In the genomic region with DNA sequence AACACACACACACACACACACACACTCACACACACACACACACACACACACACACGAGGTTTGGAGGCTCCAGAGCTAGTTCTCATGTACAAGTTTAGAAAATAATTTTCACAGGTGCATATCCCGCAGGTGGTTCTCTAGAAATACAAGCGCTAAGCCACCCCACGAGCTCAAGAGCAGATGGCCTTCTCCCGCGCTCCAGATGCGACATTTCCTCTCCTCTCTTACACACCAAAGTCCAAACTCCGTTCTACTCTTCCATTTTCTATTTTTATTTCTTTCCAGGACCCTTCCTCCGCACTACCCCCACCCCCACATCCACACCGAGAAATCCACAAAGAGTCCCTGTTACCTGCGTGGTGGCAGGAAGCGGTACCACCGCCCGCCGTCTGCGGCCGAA, we compare ENCODE assay signal across 11 mouse cellular contexts. TPM values are rescaled to one million over a fixed set of nuclear protein-coding genes. Genes with fewer than 3 reads are reported as not detected.
DNase-seq lines count a peak whose midpoint lies in the region; ATAC-seq and TF ChIP-seq lines count a peak whose summit lies in the region.
"Had no signal": no experiment of that assay in that cellular context is flagged by ENCODE, and none has a peak within 500 bp of the region (broad histone marks: within the 10 kb centered on the region; RNA-seq: fewer than 3 reads in every experiment).

No protein-coding gene starts in this region.

- no peak for TF ChIP-seq CTCF in left cerebral cortex, adult 2 months (IDR thresholded peaks at IDR 0.05)

- intact Hi-C loops in left cerebral cortex, adult 2 months (cut with DNase I): no loop called here

- DNase-seq in left cerebral cortex, adult 2 months (ENCODE audit: extremely low spot score in 1 of 2, low spot score in 2 of 2): peak in 1 of 2 experiments; percentile 52
- DNase-seq in left cerebral cortex, adult 11 months (ENCODE audit: low spot score): no peak
- DNase-seq in embryonic facial prominence, embryonic 14.5 days (ENCODE audit: low spot score): no peak
- no peak for DNase-seq in hindbrain, embryonic 11.5 days (ENCODE audit: low spot score)
- peak; percentile 2 for DNase-seq in midbrain, embryonic 14.5 days
- DNase-seq in layer of hippocampus, postnatal 36 days: no peak
- DNase-seq in layer of hippocampus, postnatal 25 days (ENCODE audit: extremely low spot score in 1 of 2, low spot score in 1 of 2): no peak
- DNase-seq in gastrocnemius, adult 18-20 months (ENCODE audit: low spot score): no peak
- DNase-seq: cerebellum, adult 8-10 months; gastrocnemius, postnatal 25 days had no signal

- ATAC-seq in embryonic facial prominence, embryonic 14.5 days (ENCODE audit: low read depth): no peak
- ATAC-seq in hindbrain, embryonic 11.5 days (ENCODE audit: low FRiP score): no peak; the same call in 1 of the 2 replicates
- ATAC-seq in midbrain, embryonic 14.5 days (ENCODE audit: low FRiP score, low TSS enrichment): no peak

- no peaks in the 10 kb centered on the region for H3K9me3 ChIP-seq in embryonic facial prominence, embryonic 14.5 days (ENCODE audit: control insufficient read depth, low read length)
- H3K9me3 ChIP-seq in hindbrain, embryonic 11.5 days (ENCODE audit: control insufficient read depth, low read length): no peaks in the 10 kb centered on the region
- H3K9me3 ChIP-seq in midbrain, embryonic 14.5 days (ENCODE audit: control insufficient read depth, low read length): no peaks in the 10 kb centered on the region

- peak overlapping the region; percentile 29 for H3K4me3 ChIP-seq in left cerebral cortex, adult 2 months
- peak overlapping the region; percentile 29 for H3K4me3 ChIP-seq in embryonic facial prominence, embryonic 14.5 days (ENCODE audit: low read depth, low read length)
- H3K4me3 ChIP-seq in hindbrain, embryonic 11.5 days (ENCODE audit: low read depth, low read length): no peak overlapping the region
- H3K4me3 ChIP-seq in midbrain, embryonic 14.5 days (replicated peaks; ENCODE audit: low read depth, low read length): peak overlapping the region; percentile 30

- no peaks in the 10 kb centered on the region for H3K36me3 ChIP-seq in embryonic facial prominence, embryonic 14.5 days (ENCODE audit: control insufficient read depth, insufficient read depth, low read length)
- no peaks in the 10 kb centered on the region for H3K36me3 ChIP-seq in hindbrain, embryonic 11.5 days (ENCODE audit: control insufficient read depth, insufficient read depth, low read length)
- H3K36me3 ChIP-seq in midbrain, embryonic 14.5 days (ENCODE audit: control insufficient read depth, insufficient read depth, low read length): no peaks in the 10 kb centered on the region

- H3K27me3 ChIP-seq in embryonic facial prominence, embryonic 14.5 days (replicated peaks; ENCODE audit: control insufficient read depth, insufficient read depth, low read length): peaks cover 27% of the 10 kb centered on the region
- peaks cover 21% of the 10 kb centered on the region for H3K27me3 ChIP-seq in hindbrain, embryonic 11.5 days (ENCODE audit: control insufficient read depth, insufficient read depth, low read length)
- H3K27me3 ChIP-seq in midbrain, embryonic 14.5 days (ENCODE audit: control insufficient read depth, insufficient read depth, low read length): peaks cover 20% of the 10 kb centered on the region

- 48% methylated on average over 17 of the region's 17 CpGs for WGBS in embryonic facial prominence, embryonic 14.5 days
- WGBS in hindbrain, embryonic 11.5 days: 49% methylated on average over 17 of the region's 17 CpGs
- 45% methylated on average over 17 of the region's 17 CpGs for WGBS in midbrain, embryonic 14.5 days

- peak overlapping the region; percentile 58 for H3K4me2 ChIP-seq in embryonic facial prominence, embryonic 14.5 days (ENCODE audit: low read depth, low read length)
- peak overlapping the region; percentile 57; the same call in 1 of the 2 replicates for H3K4me2 ChIP-seq in hindbrain, embryonic 11.5 days (replicated peaks; ENCODE audit: low read depth, low read length)
- H3K4me2 ChIP-seq in midbrain, embryonic 14.5 days (ENCODE audit: low read length): peak overlapping the region; percentile 60

- H3K4me1 ChIP-seq in embryonic facial prominence, embryonic 14.5 days (ENCODE audit: control insufficient read depth, insufficient read depth, low read length): peaks cover 8% of the 10 kb centered on the region; the same call in 1 of the 2 replicates
- peaks cover 3% of the 10 kb centered on the region; the same call in 1 of the 2 replicates for H3K4me1 ChIP-seq in hindbrain, embryonic 11.5 days (replicated peaks; ENCODE audit: control insufficient read depth, insufficient read depth, low read length)
- peaks cover 12% of the 10 kb centered on the region for H3K4me1 ChIP-seq in midbrain, embryonic 14.5 days (ENCODE audit: control insufficient read depth, insufficient read depth, low read length)

- H3K9ac ChIP-seq in embryonic facial prominence, embryonic 14.5 days (ENCODE audit: low read depth, low read length): no peak overlapping the region
- H3K9ac ChIP-seq in hindbrain, embryonic 11.5 days (ENCODE audit: low read depth, low read length): no peak overlapping the region
- H3K9ac ChIP-seq in midbrain, embryonic 14.5 days (replicated peaks; ENCODE audit: low read length): no peak overlapping the region

- no peak overlapping the region for H3K27ac ChIP-seq in left cerebral cortex, adult 2 months
- H3K27ac ChIP-seq in embryonic facial prominence, embryonic 14.5 days (replicated peaks; ENCODE audit: low read depth, low read length): no peak overlapping the region
- no peak overlapping the region for H3K27ac ChIP-seq in hindbrain, embryonic 11.5 days (ENCODE audit: low read depth, low read length)
- no peak overlapping the region for H3K27ac ChIP-seq in midbrain, embryonic 14.5 days (replicated peaks; ENCODE audit: low read depth, low read length)

RNA-seq across cellular contexts. Expression of a gene that starts 1.2 kb away (rescaled TPM):
- total RNA-seq in left cerebral cortex, adult 2 months (2021): 1 to 10 TPM; 2.1 to 3.2 TPM
- polyA plus RNA-seq in embryonic facial prominence, embryonic 14.5 days (2014; fragmentation: Nextera tagmentation; extraction: Ambion mirVana): 0.25 and 0.30 TPM in 2 replicates
- polyA plus RNA-seq in hindbrain, embryonic 11.5 days (2014; fragmentation: Nextera tagmentation; extraction: Ambion mirVana): 0.14 TPM in 1 of 2 replicates, not detected in the other
- 1.3 and 2.0 TPM in 2 replicates for polyA plus RNA-seq in midbrain, embryonic 14.5 days (2014; fragmentation: Nextera tagmentation; extraction: Ambion mirVana)
- total RNA-seq in layer of hippocampus, postnatal 36 days (2021): 1 to 10 TPM; 8.7 to 9.8 TPM
- total RNA-seq in layer of hippocampus, postnatal 25 days (2021): 10 to 100 TPM in 1 of 2 experiments, 1 to 10 TPM in 1; 9.1 to 10.3 TPM
- total RNA-seq in gastrocnemius, adult 18-20 months (2021): not detected
- total RNA-seq: gastrocnemius, postnatal 25 days had no signal
- polyA plus RNA-seq: liver, embryonic 16.5 days had no signal

RNA-seq across cellular contexts. Expression of a gene that starts 40.7 kb away (rescaled TPM):
- 10 to 100 TPM; 25.9 to 27.8 TPM for total RNA-seq in left cerebral cortex, adult 2 months (2021)
- polyA plus RNA-seq in embryonic facial prominence, embryonic 14.5 days (2014; fragmentation: Nextera tagmentation; extraction: Ambion mirVana): 58.7 and 61.4 TPM in 2 replicates
- polyA plus RNA-seq in hindbrain, embryonic 11.5 days (2014; fragmentation: Nextera tagmentation; extraction: Ambion mirVana): 68.2 and 70.2 TPM in 2 replicates
- polyA plus RNA-seq in midbrain, embryonic 14.5 days (2014; fragmentation: Nextera tagmentation; extraction: Ambion mirVana): 41.5 and 43.2 TPM in 2 replicates
- 10 to 100 TPM; 27.7 to 28.8 TPM for total RNA-seq in layer of hippocampus, postnatal 36 days (2021)
- total RNA-seq in layer of hippocampus, postnatal 25 days (2021): 10 to 100 TPM; 25.7 to 26.3 TPM
- 10 to 100 TPM; 18.1 to 19.3 TPM for total RNA-seq in gastrocnemius, adult 18-20 months (2021)
